Mouse (Mus musculus): Measurements from ENCODE around the gene Tlr8. TPM values are rescaled to one million over a fixed set of nuclear protein-coding genes. Genes with fewer than 3 reads are reported as not detected.
A peak's percentile ranks its signal among the peaks of the same experiment; 100 is the strongest.
"Not testable (repeated sequence)": the region's sequence is repeated elsewhere in the genome, so short reads cannot be mapped to it uniquely, and the experiment has no call there.

Tlr8 gene
- polyA plus RNA-seq (2012; rRNA removed): 1.9 TPM in 2 replicates

DNA sequence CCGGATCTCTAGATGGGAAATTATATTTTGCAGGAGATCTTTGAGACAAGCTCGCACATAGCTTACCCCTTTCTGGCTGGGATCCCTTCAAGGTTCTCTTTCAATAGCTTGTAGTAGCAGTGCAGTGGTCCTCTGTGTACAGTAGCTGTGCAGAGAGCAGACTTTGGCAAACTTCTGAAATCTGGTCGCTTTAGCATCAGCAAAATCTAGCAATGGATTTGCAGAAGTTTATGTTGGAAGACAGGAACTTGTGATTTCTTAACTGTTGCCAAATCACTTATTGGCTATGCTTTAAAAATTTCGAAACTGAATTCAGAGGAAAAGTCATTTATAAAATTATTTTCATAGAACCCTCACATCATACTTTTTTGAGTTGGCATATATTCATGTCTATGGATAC is at the start of gene Tlr8:
Gene Tlr8, minus strand, starts transcription at position 244 of the 400 bp plus-strand sequence.
- no peak for DNase-seq (ENCODE audit: low spot score)

DNA sequence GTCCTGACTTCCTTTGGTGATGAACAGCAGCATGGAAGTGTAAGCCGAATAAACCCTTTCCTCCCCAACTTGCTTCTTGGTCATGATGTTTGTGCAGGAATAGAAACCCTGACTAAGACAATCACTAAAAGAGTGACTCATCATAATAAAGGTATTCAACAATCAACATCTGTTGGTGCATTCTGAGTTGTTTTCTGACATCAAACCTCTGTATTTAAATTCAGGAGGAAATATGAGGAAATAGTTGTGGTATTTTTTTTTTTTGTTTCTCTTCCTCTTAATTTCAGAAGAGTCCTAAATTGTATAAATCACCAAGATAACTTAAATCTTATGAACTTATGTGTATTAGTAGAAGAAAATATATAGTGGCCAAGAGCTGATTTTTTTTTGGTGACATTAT is 37.9 kb upstream of the Tlr8 start:
- not testable (repeated sequence) for DNase-seq (ENCODE audit: low spot score)

DNA sequence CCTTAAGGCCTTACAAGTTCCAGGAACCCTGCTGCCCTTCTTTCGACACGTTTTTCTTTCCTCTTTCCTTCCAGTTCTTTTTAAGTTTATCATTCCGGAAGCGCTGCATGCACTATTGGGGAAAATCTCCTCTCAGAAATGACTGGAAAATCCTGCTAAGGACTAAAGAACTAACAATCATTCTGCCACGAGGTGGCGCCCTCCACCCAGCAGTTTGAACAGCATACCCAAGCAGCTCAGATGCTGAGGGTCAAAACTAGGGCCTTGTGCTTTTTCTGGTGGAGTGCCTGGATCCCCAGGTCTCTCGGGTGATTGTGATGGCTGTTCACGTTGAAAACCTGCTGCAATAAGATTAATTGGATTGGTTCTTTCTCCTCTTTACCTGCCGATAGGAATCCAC is 12.8 kb upstream of the Tlr8 start:
- peak; percentile 27 for DNase-seq (ENCODE audit: low spot score)

DNA sequence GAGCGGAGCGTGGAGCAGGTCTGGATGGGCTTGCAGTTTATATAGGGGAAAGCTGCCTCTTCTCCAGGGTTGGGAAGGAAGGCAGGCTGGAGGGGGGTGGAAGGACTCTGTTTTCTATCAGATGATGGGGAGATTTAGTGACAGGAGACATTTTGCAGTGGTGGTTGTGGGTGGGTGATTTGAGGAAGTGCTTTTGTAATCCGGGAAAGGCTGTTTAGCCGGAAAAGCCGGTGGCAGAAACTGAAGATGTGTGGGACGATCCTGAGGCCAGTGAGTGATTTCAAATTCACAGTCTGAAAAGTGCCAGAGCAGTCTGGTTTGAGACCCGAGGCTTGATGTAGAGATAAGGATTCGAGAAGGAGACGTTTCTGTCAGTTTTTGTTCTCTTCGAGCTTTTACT is 12.4 kb upstream of the Tlr8 start:
- DNase-seq (ENCODE audit: low spot score): no peak

DNA sequence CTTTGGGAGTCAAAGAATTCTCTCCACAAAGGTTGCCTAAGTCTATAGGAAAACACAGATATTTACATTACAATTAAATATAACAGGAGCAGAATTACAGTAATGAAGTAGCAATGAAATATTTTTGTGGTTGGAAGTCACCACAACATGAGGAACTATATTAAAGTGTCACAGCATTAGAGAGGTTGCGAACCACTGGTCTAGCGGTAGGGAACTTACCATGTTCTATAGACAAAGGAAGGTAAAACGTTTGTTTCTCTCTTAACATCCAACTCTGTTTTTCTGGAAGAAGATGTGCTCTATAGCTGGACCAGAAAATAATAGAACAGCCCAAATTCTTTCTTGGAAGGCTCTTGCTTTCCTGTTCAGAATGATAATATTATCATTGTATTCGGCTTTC is 599 bp downstream of the Tlr8 start:
- no peak for DNase-seq (ENCODE audit: low spot score)

DNA sequence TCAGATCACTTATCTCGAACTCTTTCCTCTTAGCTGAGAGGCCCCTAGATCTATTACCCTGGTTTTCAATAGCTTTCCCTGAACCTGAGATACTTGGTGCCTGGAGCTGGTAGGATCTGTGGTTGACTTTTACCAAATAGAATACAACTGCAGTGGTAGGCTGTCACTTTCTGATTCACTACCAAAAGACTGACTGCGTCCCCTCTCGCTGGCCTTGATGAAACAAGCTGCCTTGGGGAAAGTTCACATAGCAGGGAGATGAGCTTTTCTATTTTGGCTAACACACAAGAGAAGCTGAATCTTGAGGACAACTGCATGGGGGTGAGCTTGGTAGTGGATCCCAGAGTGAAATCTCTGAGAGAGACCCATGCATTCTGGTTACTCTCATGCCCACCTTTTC is 22.4 kb downstream of the Tlr8 start:
- DNase-seq (ENCODE audit: low spot score): no peak

DNA sequence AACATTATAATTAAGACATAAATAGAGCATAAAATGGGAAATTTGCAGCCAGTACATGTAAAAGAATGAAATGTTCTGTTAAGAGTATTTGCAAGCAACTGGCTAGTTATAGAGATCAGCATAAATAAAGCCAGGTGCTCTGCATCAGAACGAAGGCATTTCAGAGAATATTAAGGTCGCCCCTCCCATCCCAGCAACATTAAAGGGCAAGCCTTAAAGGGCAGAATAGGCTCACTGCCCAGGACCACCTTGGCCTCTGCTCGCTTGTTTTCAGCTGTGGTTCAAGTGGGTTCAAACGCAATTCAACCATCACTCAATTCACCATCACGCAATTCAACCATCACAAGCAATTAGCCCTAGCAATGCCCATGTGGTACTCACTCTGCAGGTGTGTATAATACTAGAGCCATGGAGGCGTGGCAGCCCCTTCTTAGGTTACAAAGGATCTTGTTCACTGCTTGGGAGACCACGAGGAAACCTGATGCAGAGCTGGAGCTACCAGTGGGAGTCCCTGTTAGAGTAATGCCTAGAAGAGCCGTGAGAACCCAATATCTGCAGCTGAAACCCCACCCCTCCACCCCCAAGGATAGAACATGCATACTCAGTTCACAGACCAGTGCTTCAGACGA is 24.7 kb downstream of the Tlr8 start:
- no peak for DNase-seq (ENCODE audit: low spot score)

DNA sequence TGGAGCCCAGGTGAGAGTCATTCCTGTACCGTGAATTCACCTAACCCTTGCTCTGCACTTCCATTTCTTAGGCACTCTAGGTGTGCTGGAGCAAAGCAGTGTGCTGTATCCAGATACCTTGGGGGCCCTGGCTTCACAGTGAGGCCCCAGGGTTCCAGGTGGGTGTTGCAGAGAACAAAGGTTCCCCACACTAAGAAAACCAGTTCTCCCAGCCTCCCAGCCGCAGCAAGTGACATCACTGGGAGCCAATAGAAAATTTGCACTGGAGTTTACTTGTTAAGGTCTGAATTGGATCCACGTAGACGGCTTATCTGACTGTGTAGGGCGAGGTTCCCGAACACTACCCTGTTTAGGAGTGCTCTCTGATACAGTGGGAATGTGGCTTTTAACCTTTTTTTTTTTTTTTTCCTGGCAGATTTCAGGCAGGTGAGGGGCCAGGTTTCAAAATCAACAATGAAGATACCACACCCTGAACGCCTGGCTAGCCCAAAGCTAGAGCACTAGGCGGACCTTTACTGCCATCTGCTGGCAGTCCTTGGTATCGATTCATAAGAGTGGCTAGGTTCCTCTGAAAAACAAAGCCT is 30.9 kb downstream of the Tlr8 start:
- no peak for DNase-seq (ENCODE audit: low spot score)

DNA sequence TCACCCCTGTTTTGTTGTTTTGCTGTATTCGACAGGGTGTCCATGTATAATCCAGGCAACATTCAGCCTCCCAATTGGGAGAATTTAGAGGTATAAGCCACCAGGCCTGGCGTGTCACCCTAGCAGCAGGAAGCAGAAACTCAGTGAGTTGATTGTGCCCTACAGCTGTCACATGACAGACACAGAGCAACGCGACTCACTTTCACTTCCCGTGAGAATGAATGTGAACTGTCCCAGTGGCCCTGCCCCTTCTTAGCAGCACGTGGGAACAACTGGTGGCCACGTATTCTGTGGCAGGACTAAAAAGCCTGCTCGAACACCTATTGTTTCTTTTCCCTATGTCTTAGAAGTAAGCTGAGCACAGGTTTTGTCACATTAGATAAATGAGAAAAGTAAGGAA is 33.0 kb downstream of the Tlr8 start:
- DNase-seq (ENCODE audit: low spot score): no peak

DNA sequence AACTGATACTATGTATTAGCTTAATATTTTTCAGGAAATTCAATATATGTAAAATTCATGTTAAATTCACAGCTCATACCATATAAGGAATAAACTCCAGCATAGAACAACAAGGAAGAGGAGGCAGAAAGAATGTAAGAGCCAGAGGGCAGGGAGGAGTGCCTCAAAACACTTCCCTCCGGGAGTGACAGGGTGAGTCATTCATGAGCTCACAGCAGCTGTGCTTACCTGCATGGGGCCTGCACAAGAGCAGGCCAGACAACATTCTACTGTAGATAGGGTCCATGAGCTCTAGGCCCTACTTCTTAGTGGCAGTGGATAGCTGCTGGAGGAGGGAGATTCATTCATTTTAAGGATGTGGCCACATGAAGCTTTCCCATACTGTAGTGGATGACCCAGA is 34.3 kb downstream of the Tlr8 start:
- DNase-seq (ENCODE audit: low spot score): no peak

DNA sequence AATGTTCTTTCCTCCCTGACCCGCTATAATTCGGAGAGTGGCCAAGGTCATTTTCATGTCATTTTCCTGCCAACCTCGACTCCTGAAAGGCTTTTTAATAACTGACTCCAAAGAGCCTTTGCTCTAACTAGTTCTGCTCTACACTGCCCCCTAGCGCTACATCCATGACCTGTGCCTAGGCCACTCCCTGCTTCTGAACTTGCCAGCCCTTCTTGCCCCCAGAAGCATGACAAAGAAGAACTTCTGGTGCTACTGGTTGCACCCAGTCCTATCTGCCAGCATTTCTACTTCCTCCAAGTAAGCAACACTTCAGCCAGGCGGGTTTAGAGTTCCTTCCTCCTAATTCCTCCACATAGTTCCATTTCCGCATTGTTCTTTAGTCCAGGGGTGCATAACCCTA is 34.9 kb downstream of the Tlr8 start:
- DNase-seq (ENCODE audit: low spot score): no peak

DNA sequence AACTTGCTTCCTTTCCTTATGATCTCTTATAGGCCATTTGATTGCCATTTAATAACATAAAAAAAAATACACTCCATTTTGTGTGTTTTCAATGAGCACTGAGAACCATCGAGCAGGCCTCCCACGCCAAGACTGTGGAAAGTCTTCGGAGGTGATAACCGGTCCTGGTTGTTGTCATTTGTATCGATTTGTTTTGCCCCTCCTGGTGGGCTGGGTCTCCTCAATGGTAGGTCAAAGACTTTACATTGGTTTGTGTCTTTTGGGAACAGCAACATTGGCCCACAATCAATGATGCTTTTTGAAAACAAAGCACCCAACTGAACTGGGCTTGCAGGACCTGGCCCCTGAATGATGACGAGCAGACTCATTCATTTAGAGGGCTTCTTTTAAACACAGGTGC is 36.4 kb downstream of the Tlr8 start:
- DNase-seq (ENCODE audit: low spot score): no peak

DNA sequence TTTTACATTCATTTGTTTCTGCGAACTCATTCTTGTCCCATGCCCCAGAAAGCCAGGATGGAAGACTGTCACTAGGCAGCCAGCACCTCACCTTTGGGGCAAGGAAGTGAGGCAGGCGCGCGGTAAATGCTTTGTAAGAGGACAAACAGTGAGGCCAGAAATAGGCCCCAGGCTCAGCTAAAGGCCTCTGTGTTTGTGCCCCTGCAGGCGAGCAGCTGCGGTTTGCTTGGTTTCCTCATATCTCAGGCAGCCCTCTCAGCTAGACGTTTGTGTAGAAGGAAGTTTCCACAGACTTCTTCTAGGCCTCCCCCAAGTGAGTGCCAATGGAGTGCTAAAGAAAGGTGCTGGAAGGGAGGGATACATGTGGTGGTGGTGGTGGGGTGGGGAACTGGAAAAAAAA is 37.0 kb downstream of the Tlr8 start:
- no peak for DNase-seq (ENCODE audit: low spot score)

DNA sequence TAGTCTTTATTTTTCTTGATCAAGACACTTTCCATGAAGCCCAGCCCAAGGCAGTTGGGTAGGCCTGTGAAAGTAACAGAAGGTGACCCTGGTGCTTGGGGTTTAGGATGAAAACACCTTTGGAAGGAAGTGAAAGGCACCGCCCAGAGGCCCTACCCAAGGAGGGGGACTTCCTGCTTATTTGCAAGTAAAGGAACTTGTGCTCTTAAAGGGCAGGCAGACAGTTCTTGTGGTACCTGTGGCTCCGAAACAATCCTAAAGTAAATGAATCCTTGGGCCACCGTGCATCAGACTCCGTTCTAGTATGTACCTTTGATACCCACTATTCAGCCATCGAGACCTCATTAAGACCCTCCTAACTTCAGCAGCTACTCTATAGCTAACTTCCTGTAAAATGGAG is 37.6 kb downstream of the Tlr8 start:
- no peak for DNase-seq (ENCODE audit: low spot score)

DNA sequence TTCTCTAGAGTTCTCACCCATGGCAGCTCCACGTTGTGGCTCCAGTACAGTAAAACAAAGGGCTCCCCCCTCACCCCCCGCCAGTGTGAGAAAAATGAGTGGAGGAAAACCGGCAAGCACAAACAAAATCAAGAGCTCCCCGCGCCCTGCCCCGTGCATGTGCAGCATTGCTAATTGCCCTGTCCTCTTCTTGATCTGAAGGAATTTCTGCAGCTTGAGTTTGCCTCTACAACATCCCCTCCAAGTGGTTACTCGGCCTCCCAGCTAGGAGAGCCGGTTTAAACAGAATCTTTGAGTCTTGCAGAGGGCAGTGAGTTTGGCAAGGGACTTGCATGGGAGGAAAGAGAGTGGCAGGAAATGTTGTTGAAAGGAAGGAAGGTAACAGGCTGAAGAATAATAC is 51.4 kb downstream of the Tlr8 start:
- DNase-seq (ENCODE audit: low spot score): no peak

DNA sequence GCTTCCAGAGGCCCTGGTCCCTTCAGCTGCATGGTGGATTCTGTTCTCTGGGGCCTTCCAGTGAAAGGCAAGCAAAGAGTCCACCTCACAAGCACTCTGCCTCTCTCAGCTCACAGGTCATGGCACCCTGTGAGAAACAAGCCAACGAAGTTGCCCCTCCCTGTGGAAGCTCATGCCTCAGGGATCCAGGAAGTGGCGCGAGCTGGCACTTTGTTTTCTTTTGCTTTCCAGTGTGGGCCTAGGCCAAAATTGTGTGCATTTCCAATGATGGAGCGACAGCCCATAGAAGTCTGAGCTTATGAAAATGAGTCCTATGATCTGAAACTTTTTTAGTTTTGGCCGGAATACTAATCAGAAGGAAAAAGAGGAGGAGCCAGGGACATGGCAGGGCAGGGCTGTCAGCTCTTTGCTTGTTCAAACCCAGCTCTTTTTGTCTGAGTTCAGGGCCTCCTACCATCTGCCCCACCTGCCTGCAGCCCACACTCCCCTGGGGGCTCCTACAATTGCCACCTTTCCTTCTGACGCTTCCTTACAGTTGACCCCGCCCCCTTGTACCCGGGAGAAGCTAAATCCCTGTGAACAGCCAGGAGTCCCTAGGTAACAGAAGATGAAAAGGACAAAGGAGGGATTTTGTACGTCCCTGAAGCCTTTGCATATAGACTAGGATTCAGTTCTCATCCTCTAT is 52.1 kb downstream of the Tlr8 start:
- DNase-seq (ENCODE audit: low spot score): no peak

DNA sequence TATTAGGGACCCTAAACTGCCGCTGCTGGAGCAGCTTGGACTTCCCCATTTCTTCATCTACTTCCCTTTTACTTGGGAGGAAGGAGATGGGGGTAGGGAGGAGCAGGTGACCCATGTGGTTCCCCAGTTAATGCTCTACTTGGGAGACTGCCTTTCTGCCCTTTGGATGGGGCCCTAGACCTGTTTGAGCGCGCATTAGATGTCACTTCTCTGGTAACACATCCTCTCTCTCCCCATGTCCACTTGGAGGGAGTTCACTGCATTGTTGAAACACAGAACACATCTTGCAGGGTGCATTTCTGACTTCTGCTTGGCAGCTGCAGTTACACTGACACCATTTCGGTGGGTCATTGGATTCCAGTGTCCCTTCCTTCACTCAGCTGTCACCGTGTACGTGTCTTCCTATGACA is 53.8 kb downstream of the Tlr8 start:
- DNase-seq (ENCODE audit: low spot score): no peak

DNA sequence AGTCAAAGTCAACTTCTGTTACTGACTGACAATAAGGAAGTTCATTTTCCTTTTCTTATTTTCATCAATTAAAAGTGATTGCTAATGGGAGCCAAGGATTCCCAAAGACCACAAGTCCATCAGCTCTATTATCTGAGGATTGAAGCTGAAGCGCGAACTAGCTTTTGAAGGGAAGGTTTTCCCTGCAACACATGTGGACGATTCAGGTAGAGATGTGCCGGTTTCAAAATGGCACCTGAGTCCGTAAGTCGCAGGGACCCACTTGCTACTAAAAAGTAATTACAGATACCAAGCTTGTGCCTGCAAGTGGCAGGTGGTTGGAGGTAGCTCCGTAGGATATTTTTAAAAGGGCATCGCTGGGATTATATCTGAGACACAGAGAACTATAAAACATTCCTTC is 54.3 kb downstream of the Tlr8 start:
- no peak for DNase-seq (ENCODE audit: low spot score)

DNA sequence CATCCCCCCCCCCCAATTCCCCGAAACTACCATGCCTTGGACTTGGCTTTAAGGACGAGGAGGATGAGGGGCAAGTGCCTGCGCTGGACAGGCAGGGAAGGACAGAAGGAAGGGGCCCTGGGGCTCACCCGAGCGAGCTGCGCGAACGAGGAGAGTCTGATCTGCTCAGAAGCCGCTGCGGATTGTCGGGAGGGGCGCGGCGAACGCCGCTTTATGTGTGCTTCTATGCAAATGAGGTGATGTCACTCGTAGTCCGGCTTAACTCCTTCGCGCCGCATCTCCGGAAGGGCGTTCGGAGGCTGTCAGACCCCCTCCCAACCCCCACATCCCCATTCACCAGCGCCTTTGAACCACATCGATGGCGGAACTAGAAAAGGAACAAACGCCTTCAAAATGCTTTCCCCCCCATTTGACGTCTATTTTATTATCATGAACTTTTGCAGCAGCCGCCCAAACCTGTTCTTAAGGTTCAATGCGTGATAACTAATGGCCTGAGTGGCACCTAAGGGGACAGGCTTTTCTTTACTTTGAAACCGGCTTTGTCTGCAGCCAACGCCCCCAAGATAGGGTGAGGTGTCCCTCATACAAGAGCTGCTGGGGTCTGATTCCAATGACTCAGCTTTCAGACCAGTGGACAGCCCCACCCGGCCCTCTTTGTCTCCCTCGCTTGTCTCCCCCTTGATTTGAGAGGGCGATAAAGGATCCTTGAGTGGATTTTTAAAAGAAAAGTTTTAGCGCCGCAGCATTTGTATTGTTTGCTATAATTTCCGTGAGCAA is 55.0 kb downstream of the Tlr8 start, which contains the start of gene Tmsb4x:
Gene Tmsb4x, minus strand, starts transcription at position 338 of the 777 bp plus-strand sequence.
- DNase-seq (ENCODE audit: low spot score): peak; percentile 70

DNA sequence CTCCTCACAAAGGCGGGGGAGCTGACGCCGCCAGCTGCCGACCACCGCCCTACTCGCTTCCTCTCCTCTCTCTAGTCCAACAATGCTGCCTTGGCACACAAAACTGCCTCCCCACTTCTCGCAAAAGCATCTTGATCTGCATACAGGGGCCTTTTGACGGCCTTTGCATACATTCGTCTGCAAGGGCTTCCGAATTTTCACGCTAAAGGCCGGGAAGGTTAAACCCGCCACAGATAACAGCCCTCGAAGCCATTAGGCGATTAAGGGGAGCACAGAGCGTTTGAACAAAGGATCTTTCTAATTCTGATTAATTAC is 55.7 kb downstream of the Tlr8 start:
- no peak for DNase-seq (ENCODE audit: low spot score)

DNA sequence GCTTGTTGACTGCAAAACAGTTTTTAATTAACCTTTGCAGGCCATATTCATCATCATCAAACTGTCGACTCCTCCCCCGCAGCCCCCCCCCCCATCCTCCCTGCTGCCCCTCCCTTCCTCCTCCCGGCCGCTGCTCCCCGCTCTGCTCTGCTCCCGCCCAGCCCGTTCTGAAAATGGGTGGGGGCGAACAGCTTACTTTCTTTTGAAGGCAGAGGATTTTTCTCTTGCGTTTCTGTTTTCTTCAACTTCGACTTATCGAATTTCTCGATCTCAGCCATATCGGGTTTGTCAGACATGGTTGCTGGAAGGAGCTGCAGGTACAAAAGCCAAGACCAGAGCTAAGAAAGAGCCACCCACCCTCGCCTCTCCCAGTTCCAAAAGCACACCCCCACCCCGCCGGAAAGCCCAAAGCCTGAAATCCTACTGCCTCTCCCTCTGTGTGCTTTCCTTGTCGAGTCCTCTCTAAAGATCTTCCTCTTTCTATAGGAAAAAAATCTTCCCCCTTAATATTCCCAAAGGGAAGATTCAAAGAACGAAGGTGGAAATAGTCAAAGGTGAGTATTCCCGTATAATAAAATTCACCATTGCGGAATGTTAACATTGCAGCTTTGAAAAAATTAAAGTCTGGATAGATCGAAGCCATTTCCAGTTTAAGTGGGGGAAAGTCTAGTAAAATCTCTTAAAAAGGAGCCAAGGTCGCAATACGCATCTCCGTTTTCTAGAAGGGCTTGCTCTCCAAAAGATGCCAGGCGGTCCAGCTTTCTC is 56.2 kb downstream of the Tlr8 start:
- DNase-seq (ENCODE audit: low spot score): no peak
